Mouse (Mus musculus): Measurements from ENCODE around the gene Slc25a45. TPM values are rescaled to one million over a fixed set of nuclear protein-coding genes. Genes with fewer than 3 reads are reported as not detected.

Slc25a45 gene
- total RNA-seq, 1 experiment from 2014 or later = 64.7 TPM

GRCm38 (mm10) chr19:5848826-5849672, 28.6 kb upstream of the Slc25a45 start:
- ATAC-seq (ENCODE audit: extremely low read depth, insufficient number of reproducible peaks, low FRiP score, poor library complexity, severe bottlenecking) = peak; percentile 2; the same call in 1 of the 2 replicates

DNA sequence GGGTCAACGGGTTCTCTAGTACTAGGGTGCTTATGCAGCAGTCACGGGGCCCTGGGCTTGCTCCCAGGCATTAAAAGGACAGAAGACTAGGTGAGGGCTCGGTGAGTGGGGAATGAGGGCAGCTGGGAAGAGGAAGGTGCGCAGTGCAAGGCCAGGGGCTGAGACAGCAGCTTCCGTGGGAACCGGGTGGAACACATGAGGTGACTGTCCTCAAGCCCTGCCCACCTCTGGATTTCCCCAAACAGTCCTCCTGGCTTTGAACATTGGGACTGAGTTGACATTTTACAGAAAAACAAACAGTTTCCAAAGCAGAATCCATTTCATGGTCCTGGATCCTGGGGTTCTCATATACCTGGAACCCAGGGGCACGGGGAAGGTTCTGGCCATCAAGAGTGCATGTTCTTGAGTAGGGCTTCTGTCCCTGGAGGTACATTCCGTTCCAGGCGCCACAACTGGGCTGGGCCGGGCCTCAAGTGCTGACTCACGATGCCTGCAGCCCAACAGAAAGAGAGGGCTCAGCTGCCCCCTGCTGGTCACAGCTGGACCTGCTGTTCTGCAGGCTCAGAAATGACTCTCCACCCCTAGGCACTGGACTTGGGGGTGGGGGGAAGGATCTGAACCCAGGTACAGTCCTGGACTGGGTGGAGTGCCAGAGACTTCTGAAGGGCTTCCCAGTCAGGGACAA, 27.6 kb upstream of the Slc25a45 start:
- ATAC-seq (ENCODE audit: extremely low read depth, insufficient number of reproducible peaks, low FRiP score, poor library complexity, severe bottlenecking) = peak; percentile 31

GRCm38 (mm10) chr19:5850860-5851259, 26.7 kb upstream of the Slc25a45 start:
- no peak for ATAC-seq (ENCODE audit: extremely low read depth, insufficient number of reproducible peaks, low FRiP score, poor library complexity, severe bottlenecking)

GRCm38 (mm10) chr19:5851481-5851971, 26.1 kb upstream of the Slc25a45 start:
- no peak for ATAC-seq (ENCODE audit: extremely low read depth, insufficient number of reproducible peaks, low FRiP score, poor library complexity, severe bottlenecking)

- ATAC-seq (ENCODE audit: extremely low read depth, insufficient number of reproducible peaks, low FRiP score, poor library complexity, severe bottlenecking) = no peak
Measured at GRCm38 (mm10) chr19:5852035-5852722, 25.4 kb upstream of the Slc25a45 start.

DNA sequence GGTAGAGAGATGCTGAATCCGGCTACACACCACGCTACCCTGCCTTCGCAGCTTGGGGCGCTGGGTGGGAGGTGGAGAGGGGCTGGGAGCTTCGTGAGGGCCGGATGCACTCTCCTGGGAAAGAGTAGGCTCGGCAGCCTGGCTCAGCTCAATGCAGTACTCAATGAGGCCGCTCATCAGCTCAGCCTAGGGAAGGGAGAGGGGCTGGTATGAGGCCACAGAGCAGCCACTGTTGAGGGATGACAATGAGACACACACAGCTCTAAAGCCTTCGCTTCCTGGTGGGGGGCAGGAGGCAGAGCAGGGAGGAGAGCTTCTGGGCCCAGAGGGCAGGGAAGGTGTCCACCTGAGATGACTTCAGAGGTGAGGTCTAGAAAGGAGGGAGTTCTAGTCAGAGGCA, 21.0 kb upstream of the Slc25a45 start:
- no peak for ATAC-seq (ENCODE audit: extremely low read depth, insufficient number of reproducible peaks, low FRiP score, poor library complexity, severe bottlenecking)

GRCm38 (mm10) chr19:5862335-5863085, 15.1 kb upstream of the Slc25a45 start:
- no peak for ATAC-seq (ENCODE audit: extremely low read depth, insufficient number of reproducible peaks, low FRiP score, poor library complexity, severe bottlenecking)

DNA sequence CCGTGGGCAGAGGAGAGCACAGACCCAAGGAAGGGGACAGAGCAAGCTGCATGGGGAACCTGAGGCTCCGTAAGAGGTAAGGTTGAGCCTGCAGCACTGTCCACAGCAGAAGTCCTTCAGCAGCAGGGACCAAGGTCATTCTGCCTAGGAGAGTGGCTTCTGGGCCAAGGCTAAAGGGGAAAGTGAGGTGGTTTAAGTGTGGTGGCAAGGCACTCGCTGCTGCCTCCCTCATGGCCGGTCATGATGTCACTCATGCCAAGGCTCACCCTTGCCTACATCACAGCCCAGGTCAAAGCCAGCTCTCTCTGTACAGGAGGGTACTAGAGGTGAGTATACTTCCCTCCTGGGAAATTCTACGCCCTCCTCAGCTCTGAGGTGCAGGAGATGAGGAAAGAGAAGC, 13.8 kb upstream of the Slc25a45 start:
- no peak for ATAC-seq (ENCODE audit: extremely low read depth, insufficient number of reproducible peaks, low FRiP score, poor library complexity, severe bottlenecking)

- ATAC-seq (ENCODE audit: extremely low read depth, insufficient number of reproducible peaks, low FRiP score, poor library complexity, severe bottlenecking) = no peak
Measured at GRCm38 (mm10) chr19:5864710-5865398, 12.8 kb upstream of the Slc25a45 start.

GRCm38 (mm10) chr19:5868096-5868495, 9.5 kb upstream of the Slc25a45 start:
- ATAC-seq (ENCODE audit: extremely low read depth, insufficient number of reproducible peaks, low FRiP score, poor library complexity, severe bottlenecking) = no peak

DNA sequence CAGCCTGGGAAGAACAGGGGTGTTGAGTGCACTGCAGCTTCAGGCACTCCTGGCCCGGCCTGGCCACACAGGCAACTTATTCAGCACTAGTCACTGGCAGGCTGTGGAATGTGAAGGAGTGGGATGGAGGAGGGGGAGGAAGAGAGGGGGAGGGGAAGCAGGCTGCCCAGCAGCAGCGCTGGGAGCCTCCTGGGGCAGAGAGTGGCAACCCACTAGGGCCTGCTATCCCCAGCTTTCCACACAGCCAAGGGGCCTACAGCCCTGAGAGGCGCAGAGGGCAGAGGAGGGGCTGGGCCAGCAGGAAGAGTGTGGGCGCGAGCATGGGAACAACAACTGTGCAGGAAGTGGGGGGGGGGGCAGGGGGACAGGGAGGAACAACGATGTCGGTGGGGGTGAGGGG, 6.3 kb upstream of the Slc25a45 start:
- no peak for ATAC-seq (ENCODE audit: extremely low read depth, insufficient number of reproducible peaks, low FRiP score, poor library complexity, severe bottlenecking)

DNA sequence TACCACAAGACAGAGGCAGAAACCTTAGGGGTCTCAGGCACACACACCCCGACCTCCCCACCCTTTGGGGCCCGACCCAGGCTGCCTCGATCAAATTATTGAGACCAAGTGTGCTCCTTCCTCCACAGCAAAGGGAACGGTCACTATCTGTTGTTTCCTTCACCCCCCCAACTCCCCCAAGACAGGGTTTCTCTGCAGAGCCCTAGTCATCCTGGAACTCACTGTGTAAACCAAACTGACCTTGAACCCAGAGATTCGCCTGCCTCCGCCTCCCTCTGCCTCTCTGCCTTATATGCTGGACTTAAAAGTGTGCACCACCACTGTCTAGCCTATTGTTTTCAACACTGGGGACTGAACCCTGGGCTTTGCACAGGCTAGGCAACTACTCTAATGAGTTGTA, 5.9 kb upstream of the Slc25a45 start:
- ATAC-seq (ENCODE audit: extremely low read depth, insufficient number of reproducible peaks, low FRiP score, poor library complexity, severe bottlenecking) = no peak

DNA sequence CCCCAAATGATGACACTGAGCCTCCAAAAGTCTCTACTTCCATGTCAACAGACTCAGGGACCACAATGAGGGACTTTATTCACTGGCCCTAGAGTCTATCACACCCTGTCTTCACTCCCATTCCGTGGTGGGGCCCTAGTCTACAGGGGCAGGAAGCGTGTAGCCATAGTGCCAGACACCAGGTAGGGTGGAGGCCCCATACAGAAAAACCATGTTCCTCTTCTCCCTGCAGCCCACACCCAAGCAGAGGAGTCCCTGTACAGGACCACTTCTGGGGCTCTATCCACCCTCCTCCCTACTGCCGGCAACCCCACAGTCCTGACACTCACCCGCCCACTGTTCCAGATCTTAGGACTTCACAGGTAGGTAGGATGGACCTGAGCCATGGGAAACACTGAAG, 5.1 kb upstream of the Slc25a45 start:
- ATAC-seq (ENCODE audit: extremely low read depth, insufficient number of reproducible peaks, low FRiP score, poor library complexity, severe bottlenecking) = no peak

DNA sequence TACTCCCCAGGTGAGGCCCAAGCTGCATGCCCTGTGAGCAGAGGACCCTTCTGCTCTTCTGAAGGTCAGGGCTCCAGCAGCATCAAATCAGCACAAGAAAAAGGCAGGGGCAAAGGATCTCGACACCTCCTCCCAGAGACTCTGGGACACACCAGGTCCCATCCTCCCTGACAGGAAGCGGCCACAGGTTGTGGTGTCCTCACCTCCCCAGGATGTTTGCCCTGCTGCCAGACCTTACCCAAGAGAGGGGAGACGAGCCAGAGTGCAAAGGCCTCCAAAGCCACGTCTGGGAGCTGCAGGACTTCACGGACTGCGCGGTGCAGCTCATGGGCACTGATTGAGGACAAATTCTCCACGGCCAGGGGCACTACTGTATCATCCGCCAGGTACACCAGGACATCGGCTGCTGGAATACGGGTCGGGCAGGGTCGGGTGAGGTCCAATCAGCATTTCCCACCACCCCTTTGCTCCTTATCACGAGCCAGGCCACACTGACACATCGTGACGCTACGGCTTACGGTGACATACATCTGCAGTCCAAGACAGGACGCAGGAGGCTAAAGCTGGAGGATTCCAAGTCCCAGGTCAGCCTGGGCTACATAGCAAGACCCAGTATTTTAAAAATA, 4.6 kb upstream of the Slc25a45 start:
- no peak for ATAC-seq (ENCODE audit: extremely low read depth, insufficient number of reproducible peaks, low FRiP score, poor library complexity, severe bottlenecking)

- ATAC-seq (ENCODE audit: extremely low read depth, insufficient number of reproducible peaks, low FRiP score, poor library complexity, severe bottlenecking) = no peak
Measured at GRCm38 (mm10) chr19:5874391-5874968, 3.1 kb upstream of the Slc25a45 start.

- peak; percentile 73 for ATAC-seq (ENCODE audit: extremely low read depth, insufficient number of reproducible peaks, low FRiP score, poor library complexity, severe bottlenecking)
Measured at GRCm38 (mm10) chr19:5874969-5875480, 2.6 kb upstream of the Slc25a45 start, which contains the start of gene Frmd8. Frmd8 (minus strand) TSS chr19:5875274.

- no peak for ATAC-seq (ENCODE audit: extremely low read depth, insufficient number of reproducible peaks, low FRiP score, poor library complexity, severe bottlenecking)
Measured at GRCm38 (mm10) chr19:5878362-5878722, 734 bp downstream of the Slc25a45 start.
